Mouse (Mus musculus): ENCODE data around the gene Auh. TPM values are rescaled to one million over a fixed set of nuclear protein-coding genes. Genes with fewer than 3 reads are reported as not detected.

Auh gene
- polyA plus RNA-seq, 1 experiment: 39.7 TPM

GRCm38 (mm10) chr13:52875541-52876325 lies 53.7 kb downstream of the Auh start:
- TF ChIP-seq CTCF (IDR thresholded peaks at IDR 0.05; ENCODE audit: borderline replicate concordance, extremely low read depth, insufficient read depth, insufficient read length) (no peak), POLR2A (IDR thresholded peaks at IDR 0.05; ENCODE audit: borderline replicate concordance, extremely low read depth, insufficient read depth, insufficient read length, poor library complexity, severe bottlenecking) (no peak)
- peak; percentile 54 for DNase-seq (ENCODE audit: low read depth)

- TF ChIP-seq CTCF (IDR thresholded peaks at IDR 0.05; ENCODE audit: borderline replicate concordance, extremely low read depth, insufficient read depth, insufficient read length) (no peak), POLR2A (IDR thresholded peaks at IDR 0.05; ENCODE audit: borderline replicate concordance, extremely low read depth, insufficient read depth, insufficient read length, poor library complexity, severe bottlenecking) (no peak)
- DNase-seq (ENCODE audit: low read depth): peak; percentile 57
Observed at GRCm38 (mm10) chr13:52875089-52875488, 54.4 kb downstream of the Auh start.

- DNase-seq (ENCODE audit: low read depth): no peak
- no peak for TF ChIP-seq CTCF (IDR thresholded peaks at IDR 0.05; ENCODE audit: borderline replicate concordance, extremely low read depth, insufficient read depth, insufficient read length)
- no peak for TF ChIP-seq POLR2A (IDR thresholded peaks at IDR 0.05; ENCODE audit: borderline replicate concordance, extremely low read depth, insufficient read depth, insufficient read length, poor library complexity, severe bottlenecking)
Observed at GRCm38 (mm10) chr13:52874338-52874737, 55.1 kb downstream of the Auh start.

GRCm38 (mm10) chr13:52873923-52874322 lies 55.6 kb downstream of the Auh start:
- no peak for DNase-seq (ENCODE audit: low read depth)
- TF ChIP-seq CTCF (IDR thresholded peaks at IDR 0.05; ENCODE audit: borderline replicate concordance, extremely low read depth, insufficient read depth, insufficient read length) (no peak), POLR2A (IDR thresholded peaks at IDR 0.05; ENCODE audit: borderline replicate concordance, extremely low read depth, insufficient read depth, insufficient read length, poor library complexity, severe bottlenecking) (no peak)

GRCm38 (mm10) chr13:52866005-52866792 lies 63.3 kb downstream of the Auh start:
- DNase-seq (ENCODE audit: low read depth): peak; percentile 93
- TF ChIP-seq POLR2A (IDR thresholded peaks at IDR 0.05; ENCODE audit: borderline replicate concordance, extremely low read depth, insufficient read depth, insufficient read length, poor library complexity, severe bottlenecking): no peak
- TF ChIP-seq CTCF (IDR thresholded peaks at IDR 0.05; ENCODE audit: borderline replicate concordance, extremely low read depth, insufficient read depth, insufficient read length): no peak

- TF ChIP-seq CTCF (IDR thresholded peaks at IDR 0.05; ENCODE audit: borderline replicate concordance, extremely low read depth, insufficient read depth, insufficient read length) (no peak), POLR2A (IDR thresholded peaks at IDR 0.05; ENCODE audit: borderline replicate concordance, extremely low read depth, insufficient read depth, insufficient read length, poor library complexity, severe bottlenecking) (no peak)
- no peak for DNase-seq (ENCODE audit: low read depth)
Observed at GRCm38 (mm10) chr13:52863436-52863835, 66.0 kb downstream of the Auh start.

- DNase-seq (ENCODE audit: low read depth): no peak
- TF ChIP-seq POLR2A (IDR thresholded peaks at IDR 0.05; ENCODE audit: borderline replicate concordance, extremely low read depth, insufficient read depth, insufficient read length, poor library complexity, severe bottlenecking) (no peak), CTCF (IDR thresholded peaks at IDR 0.05; ENCODE audit: borderline replicate concordance, extremely low read depth, insufficient read depth, insufficient read length) (no peak)
Observed at GRCm38 (mm10) chr13:52860006-52860685, 69.3 kb downstream of the Auh start.

GRCm38 (mm10) chr13:52859065-52859820 lies 70.2 kb downstream of the Auh start:
- TF ChIP-seq CTCF (IDR thresholded peaks at IDR 0.05; ENCODE audit: borderline replicate concordance, extremely low read depth, insufficient read depth, insufficient read length) (no peak), POLR2A (IDR thresholded peaks at IDR 0.05; ENCODE audit: borderline replicate concordance, extremely low read depth, insufficient read depth, insufficient read length, poor library complexity, severe bottlenecking) (no peak)
- DNase-seq (ENCODE audit: low read depth): peak; percentile 51

- TF ChIP-seq POLR2A (IDR thresholded peaks at IDR 0.05; ENCODE audit: borderline replicate concordance, extremely low read depth, insufficient read depth, insufficient read length, poor library complexity, severe bottlenecking) (no peak), CTCF (IDR thresholded peaks at IDR 0.05; ENCODE audit: borderline replicate concordance, extremely low read depth, insufficient read depth, insufficient read length) (no peak)
- no peak for DNase-seq (ENCODE audit: low read depth)
Observed at GRCm38 (mm10) chr13:52858373-52858772, 71.1 kb downstream of the Auh start.

- TF ChIP-seq CTCF (IDR thresholded peaks at IDR 0.05; ENCODE audit: borderline replicate concordance, extremely low read depth, insufficient read depth, insufficient read length) (no peak), POLR2A (IDR thresholded peaks at IDR 0.05; ENCODE audit: borderline replicate concordance, extremely low read depth, insufficient read depth, insufficient read length, poor library complexity, severe bottlenecking) (no peak)
- no peak for DNase-seq (ENCODE audit: low read depth)
Observed at GRCm38 (mm10) chr13:52857781-52858180, 71.7 kb downstream of the Auh start.

Data from brain, embryonic 14.5 days (tissue).